Comparison of ENCODE assay signal across 19 mouse cellular contexts in the genomic region with DNA sequence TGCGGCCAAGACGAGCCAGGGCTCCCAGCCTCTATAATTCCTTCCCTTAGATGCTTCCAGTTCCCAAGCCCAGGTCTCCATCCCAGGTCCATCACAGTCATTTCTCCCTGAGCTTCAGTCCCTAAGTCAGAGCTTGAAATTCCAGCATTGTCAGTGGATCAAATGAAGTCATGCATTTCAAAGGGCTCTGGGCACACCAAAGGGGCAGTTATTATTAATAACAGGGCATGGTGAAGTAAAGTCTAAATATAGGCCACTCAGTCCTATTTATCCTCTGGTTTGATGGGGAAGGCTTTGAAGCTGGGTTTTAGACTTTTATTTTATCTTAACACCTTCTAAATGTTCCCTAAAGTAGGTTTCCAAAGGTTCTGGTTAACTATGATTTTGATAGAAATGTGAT. TPM values are rescaled to one million over a fixed set of nuclear protein-coding genes. Genes with fewer than 3 reads are reported as not detected.
"Had no signal": no experiment of that assay in that cellular context is flagged by ENCODE, and none has a peak within 500 bp of the region (broad histone marks: within the 10 kb centered on the region; RNA-seq: fewer than 3 reads in every experiment).

No protein-coding gene starts in this region.

- H3K4me3 ChIP-seq: left cerebral cortex, adult 2 months; limb, embryonic 10.5 days; liver, embryonic 15.5 days; midbrain, embryonic 13.5 days had no signal

- DNase-seq: kidney, postnatal 25 days; lung, adult 2 months; lung, postnatal 36 days; right cerebral cortex, postnatal 14 days; thymus, adult 18-20 months; thymus, postnatal 14 days had no signal

- H3K27me3 ChIP-seq: midbrain, embryonic 13.5 days had no signal

- H3K9me3 ChIP-seq: limb, embryonic 10.5 days; liver, embryonic 15.5 days; midbrain, embryonic 13.5 days had no signal

- ATAC-seq: lung, postnatal 0 days; midbrain, embryonic 13.5 days had no signal

- H3K4me1 ChIP-seq: limb, embryonic 10.5 days; liver, embryonic 15.5 days; midbrain, embryonic 13.5 days had no signal

- H3K9ac ChIP-seq: liver, embryonic 15.5 days; midbrain, embryonic 13.5 days had no signal

- H3K27ac ChIP-seq: left cerebral cortex, adult 2 months; limb, embryonic 10.5 days; liver, embryonic 15.5 days; midbrain, embryonic 13.5 days had no signal

- H3K36me3 ChIP-seq: limb, embryonic 10.5 days; liver, embryonic 15.5 days; midbrain, embryonic 13.5 days had no signal

- H3K4me2 ChIP-seq: liver, embryonic 11.5 days; liver, embryonic 15.5 days; midbrain, embryonic 13.5 days had no signal

RNA-seq across cellular contexts. Expression of a gene that starts 8.0 kb away (rescaled TPM):
- total RNA-seq: layer of hippocampus, postnatal 25 days; left cerebral cortex, adult 2 months; left cerebral cortex, postnatal 14 days; megakaryocyte progenitor cell, adult 5-6 weeks; midbrain, postnatal 0 days had no signal
- polyA plus RNA-seq: kidney, embryonic 16.5 days; limb, embryonic 10.5 days; limb, embryonic 14.5 days; liver, embryonic 11.5 days; liver, embryonic 15.5 days; lung, adult 2 months; lung, postnatal 0 days; midbrain, embryonic 13.5 days; midbrain, postnatal 0 days; neural tube, embryonic 14.5 days had no signal
